Mouse (Mus musculus) kidney, postnatal 10 days (tissue): ENCODE measurements around the gene Gbe1.

Experiments used
- DNase-seq: peaks from one replicate; pipeline ENCODE4 v3.0.0; 2021; ENCODE audit warnings: mixed read lengths

Gbe1 gene

DNA sequence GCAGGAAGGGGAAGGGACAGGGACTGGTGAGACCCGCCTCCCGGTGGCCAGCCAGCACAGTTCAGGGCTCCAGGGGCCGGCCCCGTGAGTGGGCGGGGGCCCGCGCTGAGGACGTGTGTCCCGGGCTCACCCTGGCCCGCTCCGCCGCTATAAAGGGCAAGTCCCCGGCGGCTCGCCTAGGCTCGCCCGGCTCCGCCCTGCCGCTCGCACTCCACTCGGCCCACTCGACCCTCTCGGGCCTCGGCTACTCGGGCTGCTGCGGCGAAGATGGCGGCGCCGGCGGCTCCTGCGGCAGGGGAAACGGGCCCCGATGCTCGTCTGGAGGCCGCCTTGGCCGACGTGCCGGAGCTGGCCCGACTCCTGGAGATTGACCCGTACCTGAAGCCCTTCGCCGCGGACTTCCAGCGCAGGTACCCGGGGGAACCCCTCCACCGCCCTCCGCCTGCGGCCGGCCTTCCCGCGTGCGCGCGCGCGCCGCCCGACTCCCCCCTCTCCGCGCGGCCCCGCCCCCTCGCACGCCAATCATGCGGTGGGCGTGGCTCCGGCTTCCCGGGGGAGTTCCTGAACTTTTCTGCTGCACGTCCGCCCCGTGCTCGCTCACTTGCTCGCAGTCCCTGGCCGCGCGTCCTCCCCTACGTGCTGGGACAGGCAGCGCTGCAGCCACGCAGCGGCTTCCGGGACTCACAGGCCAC lies at the start of gene Gbe1:
Gene Gbe1 (plus strand): TSS at position 64 of the 692 bp plus-strand sequence.
- DNase-seq = peak; percentile 96

DNA sequence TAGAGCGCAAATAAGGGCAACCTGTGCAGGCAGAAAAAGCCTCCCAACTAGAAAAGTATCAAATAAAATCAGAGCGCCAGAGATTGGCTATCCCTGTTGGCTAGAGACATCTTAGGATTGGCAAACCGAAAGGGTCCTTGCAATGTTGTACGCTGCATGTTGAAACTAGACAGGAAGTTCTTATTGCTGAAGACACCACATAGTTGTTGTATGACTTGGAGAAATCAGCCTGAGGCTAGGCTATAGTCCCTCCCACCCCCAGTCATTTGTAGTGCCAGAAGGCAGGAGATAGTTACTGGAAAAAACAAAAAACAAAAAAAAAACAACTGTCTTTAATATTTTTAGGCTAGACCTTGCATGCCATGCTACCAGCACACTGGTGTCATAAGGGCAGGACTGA lies 3.1 kb upstream of the Gbe1 start:
- DNase-seq = no peak

DNA sequence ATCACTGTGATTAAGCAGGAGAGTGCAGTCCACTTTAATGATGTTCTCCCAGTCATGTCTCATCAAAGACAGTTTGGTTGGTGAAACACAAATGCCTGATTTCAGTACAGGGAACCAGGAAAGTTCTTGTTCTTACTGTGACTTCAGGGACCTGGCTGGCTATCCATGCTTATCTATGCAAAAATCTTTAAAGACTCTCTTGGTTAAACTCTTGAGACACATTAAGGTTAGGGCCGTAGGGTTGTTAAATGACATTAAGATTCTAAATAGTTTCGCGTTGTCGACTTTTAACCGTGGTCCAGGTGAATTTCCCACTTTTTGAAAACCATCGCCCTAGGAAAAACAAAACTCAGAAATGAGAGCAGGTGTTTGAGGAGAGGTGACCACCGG lies 258 bp upstream of the Gbe1 start:
- no peak for DNase-seq

DNA sequence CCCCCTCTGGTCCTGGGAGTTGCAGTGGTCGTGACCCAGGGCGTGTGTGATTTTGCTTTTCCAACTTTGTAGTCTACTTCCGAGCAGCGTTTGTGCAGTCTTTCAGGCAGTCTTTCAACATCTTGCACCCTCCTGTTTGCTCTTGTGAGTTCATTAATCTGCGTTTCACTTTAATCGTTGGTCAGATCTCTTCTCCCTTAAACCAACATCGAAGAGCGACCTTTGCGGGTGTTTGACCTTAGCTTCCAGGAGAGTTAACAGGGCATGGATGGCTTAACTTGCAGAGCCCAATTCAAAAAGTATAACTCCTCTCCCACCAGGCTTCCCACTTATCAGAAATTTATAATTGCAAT lies 805 bp downstream of the Gbe1 start:
- DNase-seq = no peak

DNA sequence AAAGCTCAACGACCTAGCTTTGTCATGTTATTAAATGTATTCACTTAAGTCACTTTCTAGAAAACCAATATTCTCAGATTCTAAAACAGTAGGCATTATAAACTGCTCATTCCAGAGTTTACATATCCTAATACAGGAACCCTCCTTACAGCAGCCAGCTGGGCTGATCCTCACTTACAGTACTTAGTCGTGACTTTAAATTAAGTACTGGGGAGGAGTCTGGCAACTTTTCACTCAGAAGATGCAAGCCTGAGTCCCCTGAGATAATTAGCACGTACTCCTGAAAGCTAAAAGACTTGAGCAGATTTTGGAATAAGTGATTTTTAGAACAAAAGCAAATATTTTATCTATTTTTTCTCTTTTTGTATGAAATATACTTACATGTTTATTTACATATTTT lies 1.5 kb downstream of the Gbe1 start:
- DNase-seq = no peak

DNA sequence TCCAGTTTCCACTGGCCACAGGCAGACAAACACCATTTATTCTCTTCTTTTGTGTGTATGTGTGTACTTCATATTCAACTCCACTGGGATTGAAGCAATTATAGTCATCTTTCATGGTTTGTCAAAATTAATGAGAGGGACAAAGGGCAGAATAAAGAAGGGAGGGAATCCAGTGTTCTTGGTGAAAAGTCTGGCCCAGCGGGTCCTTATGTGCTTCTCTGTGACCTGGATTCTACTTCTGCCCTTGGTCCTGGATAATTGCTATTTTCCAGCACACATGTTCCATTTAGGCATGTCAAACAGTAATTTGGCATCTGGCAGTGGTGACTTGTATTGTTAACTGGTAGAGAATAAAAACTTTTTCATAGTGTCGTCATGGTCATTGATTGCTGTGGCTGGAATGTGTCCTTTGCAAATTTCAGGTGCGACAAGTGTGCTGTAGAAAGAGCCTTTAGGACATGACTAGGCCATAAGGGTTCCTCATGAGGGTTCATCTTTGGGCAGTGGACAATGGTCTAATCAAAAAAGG lies 2.2 kb downstream of the Gbe1 start:
- DNase-seq = no peak

DNA sequence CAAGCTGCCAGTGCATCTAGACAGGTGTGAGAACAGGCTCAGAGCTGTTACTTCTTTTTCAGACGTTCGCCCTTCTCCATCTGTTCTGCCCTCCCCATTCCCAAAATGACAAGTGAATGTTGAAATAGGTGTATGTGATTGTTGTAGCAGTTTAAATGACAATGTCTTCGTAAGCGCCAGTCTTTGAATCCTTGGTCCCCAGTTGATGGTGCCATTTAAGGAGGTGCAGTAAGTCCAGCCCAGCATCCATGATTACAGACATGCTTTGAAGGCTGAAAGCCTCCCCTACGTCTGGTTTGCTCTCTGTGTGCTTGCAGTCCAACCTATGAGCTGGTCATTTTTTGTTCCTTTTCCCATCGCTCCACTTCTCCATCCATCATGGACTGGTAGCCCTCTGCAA lies 5.6 kb downstream of the Gbe1 start:
- DNase-seq = no peak

DNA sequence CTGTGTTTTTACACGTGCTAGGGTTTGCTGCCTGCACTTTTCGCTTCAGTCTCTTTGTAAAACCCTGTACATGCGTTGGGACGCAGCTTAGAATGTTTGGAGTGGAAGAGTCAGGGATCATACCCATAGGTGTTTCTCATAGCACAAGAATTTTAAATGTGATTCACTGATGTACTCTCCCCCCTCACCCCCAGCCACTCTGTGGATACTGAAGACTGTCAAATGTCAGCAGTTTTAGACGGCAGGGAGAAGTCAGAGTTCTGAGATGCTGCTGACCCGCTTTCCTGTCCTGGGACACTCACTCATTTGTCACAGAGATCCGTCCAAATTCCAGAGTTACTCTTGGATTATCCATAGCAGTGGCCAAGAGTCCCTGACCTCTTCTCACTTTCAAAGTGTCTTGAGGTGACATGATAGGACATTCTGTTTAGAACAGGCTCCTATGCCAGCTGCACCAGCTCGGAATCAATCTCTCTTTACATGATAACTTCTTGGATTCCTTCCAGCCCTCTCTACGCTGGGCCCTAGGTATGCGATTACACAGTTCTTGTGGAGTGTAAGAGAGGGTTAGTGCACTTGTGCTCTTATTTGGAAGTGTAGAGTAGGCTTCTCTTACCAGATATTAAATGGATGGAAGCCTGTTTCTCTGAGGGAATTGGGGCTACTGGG lies 7.0 kb downstream of the Gbe1 start:
- DNase-seq = no peak

DNA sequence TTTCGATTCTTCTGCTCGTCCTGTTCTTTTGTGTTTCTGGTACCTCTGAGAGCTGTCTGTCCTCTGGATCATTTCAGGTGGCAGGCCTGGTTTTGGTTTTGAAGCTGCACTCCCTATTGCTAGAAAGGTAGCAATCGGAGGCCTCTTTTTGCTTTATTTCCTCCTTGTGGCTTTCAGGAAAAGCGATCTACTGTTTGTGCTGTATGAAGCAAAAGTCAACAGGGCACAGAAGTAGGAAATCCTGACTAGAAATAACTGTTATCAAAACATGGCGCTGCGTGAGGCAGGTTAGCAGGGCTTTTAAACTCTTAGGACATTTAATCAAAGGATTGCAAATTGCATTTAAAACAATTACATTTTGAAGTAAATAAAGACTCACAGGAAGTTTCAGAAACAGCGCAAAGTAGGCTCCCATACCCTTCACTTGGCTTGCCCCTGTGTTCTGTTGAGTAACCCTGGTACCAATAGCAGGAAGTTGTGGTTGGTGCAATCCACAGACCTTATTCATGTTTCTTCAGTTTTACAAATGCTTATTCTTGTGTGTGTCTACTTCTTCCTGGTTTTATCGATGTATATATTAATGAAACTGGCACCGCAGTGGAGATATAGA lies 12.7 kb downstream of the Gbe1 start:
- no peak for DNase-seq

DNA sequence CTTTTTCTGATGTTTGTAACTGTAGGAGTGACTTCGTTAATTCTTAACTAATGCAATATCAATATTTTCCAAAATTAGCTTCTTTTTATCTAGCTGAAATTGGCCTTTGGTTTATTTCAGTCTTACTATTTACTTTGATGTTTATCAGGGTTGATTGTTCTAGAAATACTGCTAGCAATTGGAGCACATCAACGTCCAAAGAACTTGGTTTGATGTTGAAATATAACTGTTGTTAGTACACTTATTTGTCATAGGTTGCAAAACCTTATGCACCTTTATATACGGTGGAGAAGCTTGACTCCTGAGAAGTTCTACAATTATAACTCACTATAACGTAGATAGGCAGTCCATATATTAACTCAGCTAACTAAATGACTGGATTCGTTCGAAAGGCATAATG lies 14.8 kb downstream of the Gbe1 start:
- no peak for DNase-seq

DNA sequence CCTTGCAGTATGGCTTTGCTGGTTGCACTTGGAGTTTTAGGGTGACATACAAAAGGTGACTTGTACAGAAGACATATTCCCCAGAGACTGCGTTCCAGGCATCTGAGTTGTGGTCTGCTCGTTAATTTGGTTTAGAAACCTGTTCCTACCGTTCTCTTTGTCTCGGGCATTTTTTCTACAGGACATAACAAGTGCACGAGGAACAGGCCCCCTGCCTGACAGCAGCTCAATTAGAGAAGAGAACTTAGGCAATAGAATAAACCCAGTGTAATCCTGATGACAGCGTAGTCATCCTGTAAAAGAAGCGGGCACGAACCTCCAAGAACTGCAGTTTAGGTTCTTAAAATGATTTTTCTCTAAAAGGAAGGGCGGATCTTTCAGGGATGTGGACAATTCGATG lies 15.3 kb downstream of the Gbe1 start:
- no peak for DNase-seq

DNA sequence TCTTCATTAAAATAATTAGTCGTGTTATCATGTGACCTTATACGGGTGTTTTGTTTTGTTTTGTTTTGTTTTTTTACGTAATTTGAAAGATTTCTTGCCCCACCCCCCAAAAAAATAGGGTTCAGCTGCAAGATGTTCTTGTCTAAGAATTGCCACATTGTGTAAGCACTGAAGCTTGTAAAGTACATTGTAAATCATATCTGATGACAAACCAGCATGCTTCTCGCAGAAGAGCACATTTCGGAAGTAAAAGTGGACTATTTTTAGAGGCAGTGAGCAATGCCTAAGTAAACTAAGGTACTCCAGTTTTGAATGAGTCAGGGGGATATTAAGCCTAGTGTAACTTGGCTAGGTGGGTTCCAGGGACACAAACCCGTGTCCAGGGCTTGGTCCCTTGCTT lies 15.7 kb downstream of the Gbe1 start:
- DNase-seq = no peak

DNA sequence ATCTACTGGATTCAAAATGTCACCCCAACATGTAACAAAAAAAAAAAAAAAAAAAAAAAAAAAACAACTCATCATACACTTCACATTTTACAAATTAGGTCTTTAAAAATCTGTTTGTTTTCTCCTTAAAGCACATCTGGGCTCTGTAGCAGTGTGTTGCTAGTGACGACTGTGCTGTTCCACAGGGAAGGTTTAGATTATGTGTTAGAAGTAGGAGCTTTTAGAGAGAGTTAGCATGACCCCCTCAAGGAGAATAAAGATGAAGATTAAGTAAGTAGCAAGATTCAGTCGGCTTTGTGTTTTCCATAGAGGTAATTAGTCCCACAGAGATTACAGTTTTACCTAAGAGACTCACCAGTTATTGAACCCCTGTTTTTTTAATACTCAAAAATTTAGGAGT lies 16.3 kb downstream of the Gbe1 start:
- no peak for DNase-seq

DNA sequence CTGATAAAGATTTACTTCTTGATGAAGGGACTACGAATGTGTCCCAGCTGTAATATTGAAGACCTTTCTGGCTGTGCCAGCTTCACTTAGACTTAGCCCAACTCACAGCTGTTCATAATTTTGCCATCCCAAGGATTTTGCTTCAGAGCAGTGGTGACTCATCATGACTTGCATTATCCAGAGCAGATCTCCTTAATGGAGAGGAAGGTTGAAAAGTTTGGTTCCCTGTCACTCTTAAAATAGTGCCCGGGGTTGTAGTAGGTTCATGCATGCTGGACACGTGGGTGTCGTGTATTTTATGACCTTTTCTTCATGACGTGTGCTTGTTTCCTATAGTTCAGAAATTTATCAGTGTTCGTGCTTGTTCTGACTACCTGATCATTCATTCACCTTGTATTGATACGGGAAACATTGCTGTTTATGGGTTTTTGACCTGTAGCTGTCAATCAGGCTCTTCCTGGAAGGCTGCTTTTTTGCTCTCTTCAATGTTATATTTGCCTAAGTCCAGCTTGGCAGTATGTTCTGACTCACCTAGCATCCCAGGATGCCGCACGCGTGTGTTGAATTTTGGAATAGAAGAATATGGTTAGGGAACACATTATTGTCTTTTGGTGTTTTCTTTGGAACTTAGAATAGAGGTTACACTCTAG lies 17.0 kb downstream of the Gbe1 start:
- DNase-seq = no peak

DNA sequence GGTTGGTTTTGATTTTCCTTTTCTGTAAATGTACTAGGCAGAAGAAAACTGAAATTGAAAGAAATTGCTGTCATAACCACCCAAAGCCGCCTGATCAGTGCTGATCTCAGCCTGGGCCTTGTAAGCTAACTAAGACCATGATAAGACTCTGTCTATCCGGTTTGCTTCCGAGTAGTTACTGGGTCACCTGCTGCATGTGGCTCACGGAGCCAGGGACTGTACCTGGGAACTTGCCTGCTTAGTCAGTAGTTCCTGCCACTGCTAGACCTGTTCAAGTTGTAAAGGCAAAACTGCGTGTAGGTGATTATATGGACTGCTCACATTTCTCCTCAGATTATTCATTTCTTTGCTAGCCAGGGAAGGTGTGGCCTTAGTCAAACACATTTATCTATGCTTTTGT lies 21.1 kb downstream of the Gbe1 start:
- no peak for DNase-seq

DNA sequence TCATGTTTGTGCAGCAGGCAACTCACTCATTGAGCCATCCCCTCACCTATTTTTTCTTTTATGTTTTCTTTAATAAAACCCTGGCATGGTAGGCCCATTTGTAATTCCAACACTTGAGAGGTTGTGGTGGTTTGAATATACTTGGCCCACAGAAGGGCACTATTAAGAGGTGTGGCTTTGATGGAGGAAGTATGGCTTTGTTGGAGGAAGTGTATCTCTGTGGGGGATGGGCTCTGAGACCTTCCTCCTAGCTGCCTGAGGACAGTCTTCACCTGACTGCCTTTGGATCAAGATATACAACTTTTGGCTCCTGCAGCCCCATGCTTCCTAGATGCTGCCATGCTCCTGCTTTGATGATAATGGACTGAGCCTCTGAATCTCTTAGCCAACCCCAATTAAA lies 21.7 kb downstream of the Gbe1 start:
- no peak for DNase-seq

DNA sequence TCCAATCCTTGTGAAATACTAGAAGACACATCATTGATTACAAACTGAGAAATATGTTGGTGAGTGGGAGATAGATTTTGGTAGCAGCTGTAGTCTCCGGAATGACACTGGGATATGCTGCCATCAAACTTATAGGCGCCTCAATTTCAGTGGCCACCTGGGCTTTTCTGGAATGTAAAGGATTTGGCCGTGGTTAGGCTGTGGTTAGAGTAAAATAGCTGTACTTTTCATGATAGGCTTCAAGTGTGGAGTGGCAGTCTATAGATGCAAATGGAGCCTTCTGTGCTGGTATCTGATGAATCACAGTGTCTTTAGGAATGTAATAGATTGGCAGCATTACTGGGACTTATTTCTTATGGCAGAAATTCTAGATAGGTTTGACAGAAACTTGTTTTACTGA lies 23.9 kb downstream of the Gbe1 start:
- DNase-seq = no peak

DNA sequence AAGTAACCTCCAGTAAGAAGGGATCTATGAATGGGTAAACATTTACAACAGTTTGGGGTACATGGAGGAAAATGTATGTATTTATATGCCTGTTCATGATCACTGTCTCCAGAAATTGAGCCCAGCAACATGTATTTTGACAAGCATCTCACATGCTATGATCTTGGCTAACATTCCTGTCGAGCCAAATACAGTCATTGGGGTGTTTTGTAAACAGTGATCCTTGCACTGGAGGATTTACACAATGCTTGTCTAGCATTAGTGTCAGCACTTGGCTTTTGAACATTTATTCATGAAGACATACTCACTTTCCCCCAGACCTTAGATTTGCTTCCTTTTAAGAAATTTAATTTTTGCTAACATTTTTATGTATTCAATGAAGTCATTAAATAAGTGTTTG lies 30.7 kb downstream of the Gbe1 start:
- no peak for DNase-seq

DNA sequence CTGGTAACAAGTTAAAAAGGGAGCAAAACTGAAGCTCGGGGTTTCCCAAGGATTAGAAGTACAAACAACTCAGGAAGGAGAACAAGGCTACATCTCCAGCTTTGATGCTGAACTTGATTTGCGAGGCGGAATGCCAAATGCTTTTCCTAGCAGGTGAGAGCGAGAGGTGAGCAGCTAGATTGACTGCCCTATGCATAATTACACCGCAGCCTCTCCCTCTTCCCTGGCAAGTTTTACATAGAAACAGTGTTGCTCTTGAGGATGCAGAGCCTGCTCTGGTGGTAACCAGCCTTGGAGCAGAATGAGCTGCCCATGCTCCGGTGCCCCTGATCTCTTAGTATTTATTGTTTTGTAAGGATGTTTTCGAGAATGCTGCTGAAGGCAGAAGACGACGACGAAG lies 31.9 kb downstream of the Gbe1 start:
- no peak for DNase-seq

DNA sequence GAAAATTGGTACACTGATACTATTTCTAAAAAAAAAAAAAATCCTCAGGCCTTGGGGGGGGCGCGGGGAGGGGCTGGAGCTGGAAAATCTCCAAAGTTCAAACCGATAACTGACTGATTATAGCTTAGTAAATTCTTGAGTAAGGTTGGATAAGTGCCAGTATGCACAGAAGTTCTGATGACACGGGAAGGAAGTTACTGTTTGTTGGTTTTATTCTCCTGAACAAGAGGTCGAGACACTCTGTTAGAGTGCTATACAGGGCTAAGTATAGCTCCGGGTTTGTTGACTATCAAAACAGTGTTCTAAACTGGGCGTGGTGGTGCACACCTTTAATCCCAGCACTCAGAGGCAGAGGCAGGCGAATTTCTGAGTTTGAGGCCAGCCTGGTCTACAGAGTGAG lies 36.3 kb downstream of the Gbe1 start:
- no peak for DNase-seq

DNA sequence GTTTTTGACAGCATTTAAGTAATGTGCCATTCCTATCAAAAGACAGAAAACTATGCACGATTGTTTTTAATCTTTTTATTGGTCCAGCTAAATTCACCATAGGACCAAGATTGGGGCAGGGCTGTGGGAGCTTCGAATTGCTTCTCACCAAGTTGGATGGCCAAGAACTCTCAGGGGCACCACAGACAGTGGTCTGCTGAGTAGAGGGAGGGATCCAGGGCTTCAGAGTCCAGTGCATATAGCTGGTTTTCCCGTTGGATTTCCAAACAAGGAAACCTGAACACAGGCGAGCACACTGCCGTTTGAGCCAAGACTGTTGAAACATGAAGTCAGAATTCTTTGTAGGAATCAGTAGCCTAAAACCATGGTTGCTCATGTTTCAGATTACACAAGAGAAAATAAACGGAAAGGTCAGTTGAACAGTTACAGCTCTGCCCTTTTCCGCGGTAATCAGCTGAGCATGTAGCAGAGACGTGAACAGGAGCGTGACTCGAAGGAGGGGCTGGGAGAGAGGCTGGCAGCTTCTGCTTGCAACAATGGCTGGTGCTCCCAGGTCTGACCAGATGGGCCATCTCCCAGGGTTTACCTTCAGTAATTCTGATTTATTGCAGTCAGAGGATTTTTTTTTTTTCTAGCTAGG lies 38.0 kb downstream of the Gbe1 start:
- DNase-seq = peak; percentile 41

DNA sequence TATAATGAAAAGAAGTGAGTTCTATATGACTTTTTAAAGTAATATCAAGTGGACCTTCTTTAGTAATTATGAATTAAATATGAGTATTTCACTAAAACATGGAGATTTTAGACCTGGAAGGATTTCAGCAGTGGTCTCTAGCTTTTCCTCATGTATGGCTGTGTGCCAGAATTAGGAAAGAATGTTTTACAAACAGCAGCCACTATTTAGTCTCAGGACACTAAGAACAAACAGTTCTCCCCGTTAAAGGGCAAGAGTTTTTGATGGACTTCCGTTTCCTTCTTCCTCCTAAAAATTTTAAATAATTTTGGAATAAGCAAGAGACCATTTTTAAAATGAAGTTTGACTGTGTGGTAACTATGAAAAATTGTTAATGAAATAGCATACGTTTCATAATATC lies 38.8 kb downstream of the Gbe1 start:
- DNase-seq = no peak

DNA sequence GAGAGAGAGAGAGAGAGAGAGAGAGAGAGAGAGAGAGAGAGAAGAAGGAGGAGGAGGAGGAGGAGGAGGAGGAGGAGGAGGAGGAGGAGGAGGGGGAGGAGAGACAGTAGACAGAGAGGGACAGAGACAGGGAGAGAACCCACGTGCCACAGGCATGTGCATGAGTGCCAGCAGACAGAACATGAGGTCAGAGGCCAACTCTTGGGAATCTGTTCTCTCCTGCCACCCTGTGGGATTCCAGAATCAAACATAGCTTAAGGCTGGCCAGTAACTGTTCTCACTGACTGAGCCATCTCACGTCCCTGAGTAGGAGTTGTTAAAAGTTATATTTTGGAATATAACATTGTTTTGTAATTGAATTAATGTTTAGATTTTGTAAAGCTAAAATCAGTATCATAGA lies 39.3 kb downstream of the Gbe1 start:
- DNase-seq = peak; percentile 61
